Comparison of ENCODE assay signal across 9 mouse cellular contexts in genomic region chr4:133839385-133839826, GRCm38 (mm10). TPM values are rescaled to one million over a fixed set of nuclear protein-coding genes. Genes with fewer than 3 reads are reported as not detected.
DNase-seq lines count a peak whose midpoint lies in the region; ATAC-seq and TF ChIP-seq lines count a peak whose summit lies in the region.
"Had no signal": no experiment of that assay in that cellular context is flagged by ENCODE, and none has a peak within 500 bp of the region (broad histone marks: within the 10 kb centered on the region; RNA-seq: fewer than 3 reads in every experiment).

No protein-coding gene starts in this region.

- 70% methylated on average over 4 of the region's 4 CpGs for WGBS in hindbrain, embryonic 11.5 days
- 67% methylated on average over 4 of the region's 4 CpGs for WGBS in hindbrain, embryonic 13.5 days
- WGBS in spleen, adult 2 months = 70% methylated on average over 4 of the region's 4 CpGs
- WGBS in small intestine, adult 2 months = 62% methylated on average over 4 of the region's 4 CpGs

- H3K4me2 ChIP-seq in hindbrain, embryonic 11.5 days (replicated peaks; ENCODE audit: low read depth, low read length) = no peak overlapping the region
- no peak overlapping the region for H3K4me2 ChIP-seq in hindbrain, embryonic 13.5 days
- H3K4me2 ChIP-seq: embryonic facial prominence, embryonic 13.5 days had no signal

- ATAC-seq in hindbrain, embryonic 11.5 days (ENCODE audit: low FRiP score) = no peak
- ATAC-seq in hindbrain, embryonic 13.5 days (ENCODE audit: low FRiP score) = no peak
- ATAC-seq: inflammation-experienced regulatory T-cells, adult 6 months had no signal

- no peak for TF ChIP-seq POLR2A in spleen, adult 2 months (IDR thresholded peaks at IDR 0.05; ENCODE audit: low read depth, low read length)
- no peak for TF ChIP-seq POLR2A in small intestine, adult 2 months (IDR thresholded peaks at IDR 0.05; ENCODE audit: low read depth, low read length)

- H3K9ac ChIP-seq in hindbrain, embryonic 11.5 days (ENCODE audit: low read depth, low read length) = no peak overlapping the region
- no peak overlapping the region for H3K9ac ChIP-seq in hindbrain, embryonic 13.5 days
- H3K9ac ChIP-seq: embryonic facial prominence, embryonic 13.5 days had no signal

- H3K4me1 ChIP-seq in hindbrain, embryonic 11.5 days (replicated peaks; ENCODE audit: control insufficient read depth, insufficient read depth, low read length) = no peaks in the 10 kb centered on the region
- no peaks in the 10 kb centered on the region for H3K4me1 ChIP-seq in hindbrain, embryonic 13.5 days (replicated peaks)
- H3K4me1 ChIP-seq in spleen, adult 2 months (ENCODE audit: control insufficient read depth, insufficient read depth, insufficient read length) = peaks cover 23% of the 10 kb centered on the region; the same call in 1 of the 2 replicates
- H3K4me1 ChIP-seq in small intestine, adult 2 months (ENCODE audit: control insufficient read depth, insufficient read depth, insufficient read length, low read length) = peaks cover 4% of the 10 kb centered on the region; the same call in 1 of the 2 replicates

- H3K27ac ChIP-seq in hindbrain, embryonic 11.5 days (ENCODE audit: low read depth, low read length) = no peak overlapping the region
- H3K27ac ChIP-seq in hindbrain, embryonic 13.5 days = no peak overlapping the region
- H3K27ac ChIP-seq in spleen, adult 2 months (ENCODE audit: insufficient read depth, low read length) = no peak overlapping the region
- no peak overlapping the region for H3K27ac ChIP-seq in small intestine, adult 2 months (ENCODE audit: insufficient read depth, low read depth, low read length)
- H3K27ac ChIP-seq: embryonic facial prominence, embryonic 13.5 days had no signal

- 0 out of 2 replicates have a peak, but pooled peaks have one; percentile 4 for TF ChIP-seq CTCF in spleen, adult 2 months (IDR thresholded peaks at IDR 0.05; ENCODE audit: extremely low read depth, insufficient read depth, insufficient read length, insufficient replicate concordance)
- peak; percentile 54; the same call in 1 of the 2 replicates for TF ChIP-seq CTCF in small intestine, adult 2 months (IDR thresholded peaks at IDR 0.05; ENCODE audit: extremely low read depth, insufficient read length, insufficient replicate concordance, low read depth, low read length)

- no peaks in the 10 kb centered on the region for H3K9me3 ChIP-seq in hindbrain, embryonic 11.5 days (ENCODE audit: control insufficient read depth, low read length)
- H3K9me3 ChIP-seq in hindbrain, embryonic 13.5 days = no peaks in the 10 kb centered on the region
- H3K9me3 ChIP-seq: embryonic facial prominence, embryonic 13.5 days had no signal

- no peak overlapping the region for H3K4me3 ChIP-seq in hindbrain, embryonic 11.5 days (ENCODE audit: low read depth, low read length)
- no peak overlapping the region for H3K4me3 ChIP-seq in hindbrain, embryonic 13.5 days
- no peak overlapping the region for H3K4me3 ChIP-seq in spleen, adult 2 months (ENCODE audit: extremely low read depth, insufficient read depth, insufficient read length)
- no peak overlapping the region for H3K4me3 ChIP-seq in small intestine, adult 2 months (ENCODE audit: low read depth, low read length)
- H3K4me3 ChIP-seq: embryonic facial prominence, embryonic 13.5 days had no signal

- no peaks in the 10 kb centered on the region for H3K27me3 ChIP-seq in hindbrain, embryonic 11.5 days (ENCODE audit: control insufficient read depth, insufficient read depth, low read length)
- no peaks in the 10 kb centered on the region for H3K27me3 ChIP-seq in hindbrain, embryonic 13.5 days
- no peaks in the 10 kb centered on the region for H3K27me3 ChIP-seq in spleen, adult 2 months (ENCODE audit: control insufficient read depth, insufficient read depth, low read length)
- no peaks in the 10 kb centered on the region for H3K27me3 ChIP-seq in small intestine, adult 2 months (ENCODE audit: control insufficient read depth, insufficient read depth, low read length)
- H3K27me3 ChIP-seq: embryonic facial prominence, embryonic 13.5 days had no signal

- peak; percentile 40 for DNase-seq in hindbrain, embryonic 11.5 days (ENCODE audit: low spot score)
- no peak for DNase-seq in spleen, adult 2 months (ENCODE audit: low read depth in 1 of 2, low spot score in 2 of 2)
- DNase-seq in spleen, adult 18-20 months = no peak
- peak; percentile 34 for DNase-seq in NIH3T3 (ENCODE audit: low read depth)
- no peak for DNase-seq in neural tube, embryonic 10.5 days (ENCODE audit: extremely low spot score, low spot score)

- no peaks in the 10 kb centered on the region for H3K36me3 ChIP-seq in hindbrain, embryonic 11.5 days (ENCODE audit: control insufficient read depth, insufficient read depth, low read length)
- H3K36me3 ChIP-seq in hindbrain, embryonic 13.5 days = no peaks in the 10 kb centered on the region
- no peaks in the 10 kb centered on the region for H3K36me3 ChIP-seq in spleen, adult 2 months (ENCODE audit: control insufficient read depth, insufficient read depth, low read length)
- no peaks in the 10 kb centered on the region for H3K36me3 ChIP-seq in small intestine, adult 2 months (ENCODE audit: control insufficient read depth, insufficient read depth, low read length)
- H3K36me3 ChIP-seq: embryonic facial prominence, embryonic 13.5 days had no signal

RNA-seq across cellular contexts. Expression of gene Rps6ka1, which starts 48.2 kb away (rescaled TPM):
- 27.9 and 28.7 TPM in 2 replicates for polyA plus RNA-seq in hindbrain, embryonic 11.5 days (2014; fragmentation: Nextera tagmentation; extraction: Ambion mirVana)
- polyA plus RNA-seq in hindbrain, embryonic 13.5 days (2015; fragmentation: Nextera tagmentation; extraction: Ambion mirVana) = 20.9 and 23.6 TPM in 2 replicates
- polyA plus RNA-seq in spleen, adult 2 months (2012; rRNA removed) = 76.6 and 98.9 TPM in 2 replicates
- polyA plus RNA-seq in small intestine, adult 2 months (2012; rRNA removed) = 91.5 and 220 TPM in 2 replicates

Comparison
In these comparisons a context has a peak if more than half of its experiments do, and no peak if none do; other contexts are left out.
1. DNase-seq: peak in hindbrain, embryonic 11.5 days (single experiment) and NIH3T3 (single experiment); none in spleen, adult 2 months (0 of 2), spleen, adult 18-20 months (0 of 2) and neural tube, embryonic 10.5 days (single experiment).